Mouse (Mus musculus) kidney, adult 11 months (tissue): Measurements from ENCODE around the gene 4930539E08Rik.

ENCODE experiments used
- DNase-seq: peaks from one replicate; pipeline ENCODE4 v3.0.0; 2022

Gene 4930539E08Rik

GRCm38 (mm10) chr17:28894050-28894767 lies 20.9 kb downstream of the 4930539E08Rik start:
- no peak for DNase-seq

GRCm38 (mm10) chr17:28886266-28886665 lies 28.9 kb downstream of the 4930539E08Rik start:
- no peak for DNase-seq

GRCm38 (mm10) chr17:28885231-28885630 lies 29.9 kb downstream of the 4930539E08Rik start:
- DNase-seq, result no peak

GRCm38 (mm10) chr17:28883941-28884516 lies 31.1 kb downstream of the 4930539E08Rik start:
- DNase-seq, result no peak

- DNase-seq, result no peak
Observed at GRCm38 (mm10) chr17:28882810-28883209, 32.3 kb downstream of the 4930539E08Rik start.

- DNase-seq, result peak; percentile 24
Observed at GRCm38 (mm10) chr17:28882316-28882715, 32.8 kb downstream of the 4930539E08Rik start.

GRCm38 (mm10) chr17:28879931-28880391 lies 35.2 kb downstream of the 4930539E08Rik start:
- DNase-seq, result peak; percentile 40

- DNase-seq, result no peak
Observed at GRCm38 (mm10) chr17:28876821-28877220, 38.3 kb downstream of the 4930539E08Rik start.

- DNase-seq, result no peak
Observed at GRCm38 (mm10) chr17:28876331-28876730, 38.8 kb downstream of the 4930539E08Rik start.

GRCm38 (mm10) chr17:28875316-28875715 lies 39.8 kb downstream of the 4930539E08Rik start:
- DNase-seq, result peak; percentile 45

- peak; percentile 77 for DNase-seq
Observed at GRCm38 (mm10) chr17:28874825-28875224, 40.3 kb downstream of the 4930539E08Rik start.

- DNase-seq, result no peak
Observed at GRCm38 (mm10) chr17:28874216-28874615, 40.9 kb downstream of the 4930539E08Rik start.

- no peak for DNase-seq
Observed at GRCm38 (mm10) chr17:28872322-28872721, 42.8 kb downstream of the 4930539E08Rik start.

GRCm38 (mm10) chr17:28871831-28872230 lies 43.3 kb downstream of the 4930539E08Rik start:
- DNase-seq, result no peak

GRCm38 (mm10) chr17:28870435-28870834 lies 44.7 kb downstream of the 4930539E08Rik start:
- DNase-seq, result no peak

GRCm38 (mm10) chr17:28869412-28870110 lies 45.6 kb downstream of the 4930539E08Rik start:
- DNase-seq, result no peak

GRCm38 (mm10) chr17:28867381-28867780 lies 47.7 kb downstream of the 4930539E08Rik start:
- DNase-seq, result no peak

- DNase-seq, result no peak
Observed at GRCm38 (mm10) chr17:28866921-28867320, 48.2 kb downstream of the 4930539E08Rik start.

GRCm38 (mm10) chr17:28864464-28864863 lies 50.7 kb downstream of the 4930539E08Rik start:
- DNase-seq, result no peak

GRCm38 (mm10) chr17:28863926-28864325 lies 51.2 kb downstream of the 4930539E08Rik start:
- DNase-seq, result no peak

- no peak for DNase-seq
Observed at GRCm38 (mm10) chr17:28858205-28858604, 56.9 kb downstream of the 4930539E08Rik start, which contains the start of gene Pnpla1. TSS of gene Pnpla1 (plus strand) at chr17:28858411.

GRCm38 (mm10) chr17:28856030-28856429 lies 59.1 kb downstream of the 4930539E08Rik start:
- no peak for DNase-seq

- no peak for DNase-seq
Observed at GRCm38 (mm10) chr17:28855166-28855885, 59.8 kb downstream of the 4930539E08Rik start.
